Mouse (Mus musculus) megakaryocyte, embryonic 14.5 days (primary cell): ENCODE measurements around the gene Sacs. TPM values are rescaled to one million over a fixed set of nuclear protein-coding genes. Genes with fewer than 3 reads are reported as not detected.

Experiments used
- H3K27me3 ChIP-seq: replicated peaks from 2 replicates; pipeline ENCODE3; 2012; ENCODE audit warnings: inconsistent platforms
- H3K36me3 ChIP-seq: replicated peaks from 2 replicates; pipeline ENCODE3; 2012; ENCODE audit warnings: low read length, inconsistent platforms, mixed read lengths
- H3K4me1 ChIP-seq: 2 replicates; pipeline ENCODE4 v1.6.1; 2012; ENCODE audit warnings: inconsistent platforms
- H3K4me3 ChIP-seq: replicated peaks from 2 replicates; pipeline ENCODE3; 2012; ENCODE audit warnings: moderate library complexity, mild to moderate bottlenecking, inconsistent platforms
- H3K9me3 ChIP-seq: 2 replicates; pipeline ENCODE4 v1.6.1; 2012; ENCODE audit warnings: inconsistent platforms
- FLI1 ChIP-seq: IDR thresholded peaks from 2 replicates; pipeline ENCODE4 v1.6.1; 2012; ENCODE audit warnings: low read length, inconsistent platforms, mixed read lengths
- GATA1 ChIP-seq: IDR thresholded peaks from 3 replicates; pipeline ENCODE4 v1.6.1; 2012; ENCODE audit warnings: mixed read lengths, low read length, inconsistent platforms, borderline replicate concordance
- polyA plus RNA-seq: library from polyadenylated mRNA; stranded (reverse); fragments of >175 nt; gene quantifications from 2 replicates; pipeline ENCODE4 v1.2.3, GENCODE M21; 2012; ENCODE audit warnings: low replicate concordance; ENCODE audit not compliant: insufficient read depth

Gene Sacs
- polyA plus RNA-seq, 1 experiment, result 0.37 TPM

- H3K27me3 ChIP-seq, result peaks cover 2% of the 10 kb centered on the region
- TF ChIP-seq FLI1, result no peak
- no peak for TF ChIP-seq GATA1
- peaks cover 71% of the 10 kb centered on the region for H3K4me1 ChIP-seq
- H3K4me3 ChIP-seq, result no peak overlapping the region
- H3K36me3 ChIP-seq, result no peaks in the 10 kb centered on the region
- no peaks in the 10 kb centered on the region for H3K9me3 ChIP-seq
These were observed 22.7 kb downstream of the Sacs start for GRCm38 (mm10) chr14:61160920-61161319.

- H3K4me3 ChIP-seq, result peak overlapping the region; percentile 53
- no peak for TF ChIP-seq FLI1
- peaks cover 64% of the 10 kb centered on the region for H3K4me1 ChIP-seq
- H3K36me3 ChIP-seq, result no peaks in the 10 kb centered on the region
- peaks cover 2% of the 10 kb centered on the region for H3K27me3 ChIP-seq
- no peaks in the 10 kb centered on the region for H3K9me3 ChIP-seq
These were observed 23.4 kb downstream of the Sacs start for GRCm38 (mm10) chr14:61161367-61162334.

- no peak for TF ChIP-seq FLI1
- no peak for TF ChIP-seq GATA1
- Histone ChIP-seq H3K4me1 (peaks cover 64% of the 10 kb centered on the region), H3K9me3 (no peaks in the 10 kb centered on the region), H3K36me3 (no peaks in the 10 kb centered on the region), H3K27me3 (peaks cover 2% of the 10 kb centered on the region), H3K4me3 (no peak overlapping the region)
These were observed 26.2 kb downstream of the Sacs start for GRCm38 (mm10) chr14:61164461-61164860.

GRCm38 (mm10) chr14:61165929-61166328 is 27.7 kb downstream of the Sacs start:
- Histone ChIP-seq H3K4me3 (no peak overlapping the region), H3K36me3 (no peaks in the 10 kb centered on the region), H3K27me3 (peaks cover 2% of the 10 kb centered on the region), H3K9me3 (no peaks in the 10 kb centered on the region), H3K4me1 (peaks cover 61% of the 10 kb centered on the region)
- no peak for TF ChIP-seq FLI1
- TF ChIP-seq GATA1, result no peak

GRCm38 (mm10) chr14:61171261-61171970 is 33.2 kb downstream of the Sacs start:
- Histone ChIP-seq H3K9me3 (no peaks in the 10 kb centered on the region), H3K4me3 (no peak overlapping the region), H3K27me3 (no peaks in the 10 kb centered on the region), H3K36me3 (peaks cover 21% of the 10 kb centered on the region), H3K4me1 (peaks cover 64% of the 10 kb centered on the region)
- TF ChIP-seq FLI1 (no peak), GATA1 (no peak)

- no peaks in the 10 kb centered on the region for H3K27me3 ChIP-seq
- H3K9me3 ChIP-seq, result no peaks in the 10 kb centered on the region
- H3K4me1 ChIP-seq, result peaks cover 64% of the 10 kb centered on the region
- peaks cover 32% of the 10 kb centered on the region for H3K36me3 ChIP-seq
- peak; percentile 92 for TF ChIP-seq GATA1
- no peak for TF ChIP-seq FLI1
- H3K4me3 ChIP-seq, result peak overlapping the region; percentile 99
These were observed 34.4 kb downstream of the Sacs start for GRCm38 (mm10) chr14:61172548-61173158.

GRCm38 (mm10) chr14:61173229-61173628 is 35.0 kb downstream of the Sacs start:
- H3K4me3 ChIP-seq, result peak overlapping the region; percentile 99
- no peaks in the 10 kb centered on the region for H3K9me3 ChIP-seq
- H3K27me3 ChIP-seq, result no peaks in the 10 kb centered on the region
- peaks cover 63% of the 10 kb centered on the region for H3K4me1 ChIP-seq
- peaks cover 34% of the 10 kb centered on the region for H3K36me3 ChIP-seq
- TF ChIP-seq FLI1, result no peak
- TF ChIP-seq GATA1, result no peak

GRCm38 (mm10) chr14:61191904-61192303 is 53.6 kb downstream of the Sacs start:
- Histone ChIP-seq H3K4me3 (no peak overlapping the region), H3K9me3 (no peaks in the 10 kb centered on the region), H3K36me3 (peaks cover 82% of the 10 kb centered on the region), H3K27me3 (no peaks in the 10 kb centered on the region), H3K4me1 (no peaks in the 10 kb centered on the region)
- TF ChIP-seq FLI1, result no peak
- no peak for TF ChIP-seq GATA1

GRCm38 (mm10) chr14:61192326-61192725 is 54.1 kb downstream of the Sacs start:
- H3K9me3 ChIP-seq, result no peaks in the 10 kb centered on the region
- peaks cover 84% of the 10 kb centered on the region for H3K36me3 ChIP-seq
- H3K4me3 ChIP-seq, result no peak overlapping the region
- TF ChIP-seq FLI1, result no peak
- H3K4me1 ChIP-seq, result no peaks in the 10 kb centered on the region
- H3K27me3 ChIP-seq, result no peaks in the 10 kb centered on the region
